Mouse (Mus musculus) cerebellum, adult 2 months (tissue): Measurements from ENCODE around the gene Cops6. TPM values are rescaled to one million over a fixed set of nuclear protein-coding genes. Genes with fewer than 3 reads are reported as not detected.

ENCODE experiments used
- DNase-seq, 2 experiments: peaks; one replicate each; pipeline ENCODE4 v3.0.0; 2021
- H3K27ac ChIP-seq: fragments of 200-500 bp; 2 replicates; pipeline ENCODE4 v1.5.1; 2012; ENCODE audit warnings: low read length, control low read depth, inconsistent platforms; ENCODE audit not compliant: insufficient read depth
- H3K27me3 ChIP-seq: fragments of 200-500 bp; 2 replicates; pipeline ENCODE4 v1.6.1; 2012; ENCODE audit warnings: inconsistent platforms, mild to moderate bottlenecking, low read length, moderate library complexity; ENCODE audit not compliant: control insufficient read depth, insufficient read depth
- H3K4me1 ChIP-seq: fragments of 200-500 bp; 2 replicates; pipeline ENCODE4 v1.6.1; 2011; ENCODE audit warnings: low read length; ENCODE audit not compliant: control insufficient read depth, insufficient read depth
- H3K4me3 ChIP-seq: fragments of 200-500 bp; replicated peaks from 2 replicates; pipeline ENCODE3; 2011; ENCODE audit warnings: mild to moderate bottlenecking, low read depth, low read length, control low read depth; ENCODE audit not compliant: insufficient read depth
- CTCF ChIP-seq: fragments of 200-500 bp; IDR thresholded peaks from 2 replicates; pipeline ENCODE4 v1.5.1; 2011; ENCODE audit warnings: low read depth, mild to moderate bottlenecking, control low read depth, low read length, moderate library complexity, borderline replicate concordance; ENCODE audit not compliant: insufficient read depth
- POLR2A ChIP-seq: fragments of 200-500 bp; IDR thresholded peaks from 2 replicates; pipeline ENCODE4 v1.6.1; 2011; ENCODE audit warnings: low read length, control low read depth, borderline replicate concordance; ENCODE audit not compliant: insufficient read depth
- WGBS: fragments of 180-500 bp; shearing (Covaris S2); methylation state at CpG from one replicate; pipeline ENCODE4 v1.1.7; 2018; 5-methylcytosine and 5-hydroxymethylcytosine counted together
- polyA plus RNA-seq: library from polyadenylated mRNA; depleted of rRNA; stranded (reverse); fragments of >200 nt; gene quantifications from 2 replicates; pipeline ENCODE4 v1.2.3, GENCODE M21; 2012; rRNA removed

The Cops6 gene
- polyA plus RNA-seq, result 147 and 158 TPM in 2 replicates

GRCm38 (mm10) chr5:138160842-138161665, at the start of gene Cops6:
TSS of gene Cops6 (plus strand) at chr5:138161071.
- Histone ChIP-seq H3K27ac (0 out of 2 replicates have a peak within 1 kb of the TSS, but pooled peaks have one; percentile 6), H3K27me3 (no peaks in the 10 kb centered on the region), H3K4me3 (peak within 1 kb of the TSS; percentile 74), H3K4me1 (0 out of 2 replicates have a peak, but pooled peaks cover 5% of the 10 kb centered on the region)
- no peak for TF ChIP-seq CTCF
- peak; percentile 75 for TF ChIP-seq POLR2A
- WGBS, result 1% methylated on average over 42 of the region's 42 CpGs
- peak; percentile 95 for DNase-seq

GRCm38 (mm10) chr5:138116255-138117198, 44.3 kb upstream of the Cops6 start, which contains the start of gene Zscan21:
TSS of gene Zscan21 (plus strand) at chr5:138116903.
- no peaks in the 10 kb centered on the region for H3K27me3 ChIP-seq
- no peaks in the 10 kb centered on the region for H3K4me1 ChIP-seq
- peak; percentile 90 to 91 for DNase-seq
- no peak for TF ChIP-seq CTCF
- no peak; the same call in none of the 2 replicates for TF ChIP-seq POLR2A
- H3K27ac ChIP-seq, result peak within 1 kb of the TSS; percentile 64
- 6% methylated on average over 38 of the region's 38 CpGs for WGBS
- H3K4me3 ChIP-seq, result peak within 1 kb of the TSS; percentile 97

DNA sequence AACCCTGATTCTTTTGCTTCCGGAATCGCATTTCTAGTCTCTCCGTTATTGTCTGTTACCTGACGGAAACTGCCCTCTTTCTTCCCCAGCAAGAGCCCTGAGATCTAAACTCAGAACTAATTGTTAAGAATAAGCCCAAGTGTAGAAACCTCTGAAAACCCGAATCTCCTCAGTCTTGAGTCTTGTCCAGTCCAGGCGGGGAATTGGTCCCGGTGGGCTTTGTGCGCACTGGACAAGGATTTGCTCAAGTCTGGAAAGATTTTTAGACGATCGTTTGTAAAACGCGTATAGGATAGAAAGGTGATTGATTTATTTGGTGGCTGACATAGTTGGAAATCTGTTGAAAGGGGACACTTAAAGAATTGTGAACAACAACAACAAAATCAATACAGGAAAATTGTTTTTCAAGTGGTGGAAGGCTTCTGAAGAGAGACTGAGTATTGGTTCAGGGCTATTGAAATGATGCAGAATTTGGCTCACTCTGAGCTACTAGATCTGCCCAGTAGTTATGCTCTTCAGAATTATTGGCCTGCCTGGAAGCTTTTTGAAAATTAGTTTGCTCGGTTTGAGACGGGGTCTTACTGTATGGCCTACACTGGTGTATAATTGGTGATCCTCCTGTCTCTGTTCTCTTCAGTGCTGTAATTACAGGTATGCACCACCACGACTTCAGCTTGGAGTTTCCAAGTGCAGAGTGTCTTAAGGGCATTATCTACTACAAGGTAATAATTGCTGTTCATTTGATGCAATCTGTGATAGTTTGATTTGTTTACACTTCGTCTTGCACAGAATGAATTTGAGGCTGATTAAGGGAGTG, 43.5 kb upstream of the Cops6 start:
- Histone ChIP-seq H3K27me3 (no peaks in the 10 kb centered on the region), H3K4me3 (peak overlapping the region; percentile 97), H3K4me1 (no peaks in the 10 kb centered on the region), H3K27ac (peak overlapping the region; percentile 45)
- no peak for DNase-seq
- TF ChIP-seq POLR2A (no peak), CTCF (no peak)
- WGBS, result 3% methylated on average over 16 of the region's 16 CpGs

DNA sequence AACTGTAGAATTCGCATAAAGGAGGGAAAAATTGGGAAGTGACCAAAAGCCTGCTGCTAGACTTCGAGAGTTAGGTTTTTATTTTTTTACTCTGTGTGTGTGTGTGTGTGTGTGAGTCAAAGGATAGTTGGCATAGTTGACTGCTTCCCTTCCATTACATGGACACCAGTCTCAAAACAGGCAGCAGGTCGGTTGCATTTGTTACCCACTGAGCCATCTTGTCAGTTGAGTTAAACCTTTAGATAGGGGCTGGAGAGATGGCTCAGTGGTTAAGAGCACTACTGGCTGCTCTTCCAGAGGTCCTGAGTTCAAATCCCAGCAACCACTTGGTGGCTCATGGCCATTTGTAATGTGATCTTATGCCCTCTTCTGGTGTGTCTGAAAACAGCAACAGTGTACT, 42.8 kb upstream of the Cops6 start:
- Histone ChIP-seq H3K27ac (no peak overlapping the region), H3K4me1 (no peaks in the 10 kb centered on the region), H3K4me3 (no peak overlapping the region), H3K27me3 (no peaks in the 10 kb centered on the region)
- DNase-seq, result no peak
- WGBS, result 20% methylated on average over 3 of the region's 3 CpGs
- no peak for TF ChIP-seq CTCF
- TF ChIP-seq POLR2A, result no peak

DNA sequence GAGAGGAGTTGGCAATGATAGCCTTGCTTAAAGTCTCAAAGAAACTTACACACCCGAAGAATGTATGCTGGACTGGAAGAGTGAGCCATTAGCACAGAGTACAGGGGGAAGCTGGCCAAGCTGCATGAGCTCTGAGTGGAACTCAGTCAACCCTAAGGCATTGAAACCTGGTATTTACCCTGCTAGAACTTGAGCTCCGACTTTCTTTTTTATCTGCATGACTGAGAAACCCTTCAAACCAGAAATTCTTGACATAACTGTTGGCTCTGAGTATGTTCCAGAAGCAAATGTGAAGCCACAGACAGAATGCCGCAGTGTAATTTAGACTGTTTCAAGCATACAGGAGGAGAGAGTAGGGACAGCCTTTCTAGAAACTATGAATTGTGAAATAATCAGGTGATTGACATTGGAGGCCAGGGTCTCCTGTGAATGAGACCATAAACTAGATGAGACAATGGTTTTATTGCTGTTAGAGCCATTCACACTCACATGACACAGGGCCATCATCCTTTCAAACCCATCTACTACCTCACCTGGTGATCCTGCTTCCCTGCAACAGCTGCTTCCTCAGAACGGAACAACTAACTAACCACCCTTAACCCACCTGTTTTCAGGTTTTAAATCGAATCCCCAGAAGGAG, 28.3 kb upstream of the Cops6 start:
- WGBS, result 93% methylated on average over 5 of the region's 5 CpGs
- DNase-seq, result no peak
- H3K27me3 ChIP-seq, result no peaks in the 10 kb centered on the region

DNA sequence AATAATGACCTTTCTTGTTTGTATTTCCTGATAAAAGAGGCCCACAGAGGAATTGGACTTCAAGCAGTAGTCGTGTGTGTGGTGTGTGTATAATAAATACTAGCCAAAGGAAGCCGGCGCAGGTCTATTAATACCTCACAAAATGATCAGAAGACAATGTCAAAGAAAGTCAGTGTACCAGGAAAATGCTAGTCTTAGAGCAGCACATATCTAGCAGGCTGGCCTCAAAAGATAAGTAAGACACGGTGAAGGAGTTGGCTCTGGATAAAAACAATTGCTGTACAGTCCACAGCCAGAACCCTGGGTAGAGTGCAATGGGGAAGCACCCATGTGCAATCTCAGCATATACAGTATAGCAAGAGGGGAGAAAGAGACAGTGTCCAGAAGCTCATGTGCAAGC, 23.6 kb upstream of the Cops6 start:
- no peak for TF ChIP-seq POLR2A
- no peak for TF ChIP-seq CTCF
- no peak for DNase-seq
- no peak overlapping the region for H3K27ac ChIP-seq
- 83% methylated on average over 4 of the region's 4 CpGs for WGBS
- no peaks in the 10 kb centered on the region for H3K27me3 ChIP-seq
- no peak overlapping the region for H3K4me3 ChIP-seq
- no peaks in the 10 kb centered on the region for H3K4me1 ChIP-seq

More for the DNA sequence above, 28.3 kb upstream of the Cops6 start:
- no peak for TF ChIP-seq POLR2A
- no peak overlapping the region for H3K4me3 ChIP-seq
- H3K4me1 ChIP-seq, result no peaks in the 10 kb centered on the region
- H3K27ac ChIP-seq, result no peak overlapping the region
